Mouse (Mus musculus) forebrain, embryonic 13.5 days (tissue): ENCODE data around the gene Ctu2. TPM values are rescaled to one million over a fixed set of nuclear protein-coding genes. Genes with fewer than 3 reads are reported as not detected.
A peak's percentile ranks its signal among the peaks of the same experiment; 100 is the strongest.

Experiments
- ATAC-seq: fragments of 200-750 bp; cut with Nextera tagmentation; 2 replicates; pipeline ENCODE4 v1.8.0; 2017
- H3K27ac ChIP-seq: fragments of 300-500 bp; sonication (generic); 2 replicates; pipeline ENCODE4 v1.5.1; 2015; ENCODE audit warnings: inconsistent platforms, mild to moderate bottlenecking, moderate library complexity
- H3K27me3 ChIP-seq: fragments of 300-500 bp; sonication (generic); 2 replicates; pipeline ENCODE4 v1.6.1; 2015; ENCODE audit warnings: mild to moderate bottlenecking, inconsistent platforms
- H3K36me3 ChIP-seq: fragments of 300-500 bp; sonication (generic); 2 replicates; pipeline ENCODE4 v1.6.1; 2015; ENCODE audit warnings: mild to moderate bottlenecking, inconsistent platforms; ENCODE audit not compliant: poor library complexity, severe bottlenecking
- H3K4me1 ChIP-seq: fragments of 300-500 bp; sonication (generic); 2 replicates; pipeline ENCODE4 v1.6.1; 2015; ENCODE audit warnings: inconsistent platforms
- H3K4me2 ChIP-seq: fragments of 300-500 bp; sonication (generic); 2 replicates; pipeline ENCODE4 v1.6.1; 2015; ENCODE audit warnings: inconsistent platforms, mild to moderate bottlenecking, moderate library complexity
- H3K4me3 ChIP-seq: fragments of 300-500 bp; sonication (generic); 2 replicates; pipeline ENCODE4 v1.5.1; 2015; ENCODE audit warnings: mild to moderate bottlenecking, inconsistent platforms
- H3K9ac ChIP-seq: fragments of 300-500 bp; sonication (generic); 2 replicates; pipeline ENCODE4 v1.6.1; 2015; ENCODE audit warnings: mild to moderate bottlenecking, inconsistent platforms
- H3K9me3 ChIP-seq: fragments of 300-500 bp; sonication (generic); replicated peaks from 2 replicates; pipeline ENCODE4 v1.6.1; 2016; ENCODE audit warnings: inconsistent platforms
- WGBS: fragments of 180-500 bp; shearing (Covaris S2); methylation state at CpG from one replicate; pipeline ENCODE4 v1.1.7; 2015; 5-methylcytosine and 5-hydroxymethylcytosine counted together
- polyA plus RNA-seq: library from polyadenylated mRNA; unstranded; fragments of >200 nt; fragmentation: Nextera tagmentation; extraction: Ambion mirVana; gene quantifications from 2 replicates; pipeline ENCODE4 v1.2.1, GENCODE M21; 2015

Gene Ctu2
- polyA plus RNA-seq, 1 experiment from 2014 or later = 69.1 TPM

- 82% methylated on average over 6 of the region's 6 CpGs for WGBS
- Histone ChIP-seq H3K27me3 (no peaks in the 10 kb centered on the region), H3K4me3 (no peak overlapping the region), H3K36me3 (peaks cover 68% of the 10 kb centered on the region), H3K4me1 (peaks cover 5% of the 10 kb centered on the region), H3K9ac (no peak overlapping the region), H3K27ac (no peak overlapping the region), H3K4me2 (no peak overlapping the region), H3K9me3 (no peaks in the 10 kb centered on the region)
- ATAC-seq = no peak
Measured at GRCm38 (mm10) chr8:122469407-122469806, 6.5 kb upstream of the Ctu2 start.

- H3K9ac ChIP-seq = no peak overlapping the region
- 81% methylated on average over 10 of the region's 10 CpGs for WGBS
- peaks cover 68% of the 10 kb centered on the region for H3K36me3 ChIP-seq
- peaks cover 10% of the 10 kb centered on the region for H3K4me1 ChIP-seq
- ATAC-seq = no peak
- no peaks in the 10 kb centered on the region for H3K9me3 ChIP-seq
- no peak overlapping the region for H3K27ac ChIP-seq
- no peak overlapping the region for H3K4me3 ChIP-seq
- H3K27me3 ChIP-seq = no peaks in the 10 kb centered on the region
- H3K4me2 ChIP-seq = no peak overlapping the region
Measured at GRCm38 (mm10) chr8:122469965-122470364, 6.0 kb upstream of the Ctu2 start.

- peaks cover 63% of the 10 kb centered on the region for H3K36me3 ChIP-seq
- no peak overlapping the region for H3K4me3 ChIP-seq
- no peaks in the 10 kb centered on the region for H3K9me3 ChIP-seq
- peaks cover 14% of the 10 kb centered on the region for H3K4me1 ChIP-seq
- no peak overlapping the region for H3K9ac ChIP-seq
- no peak for ATAC-seq
- H3K27ac ChIP-seq = no peak overlapping the region
- H3K27me3 ChIP-seq = no peaks in the 10 kb centered on the region
- H3K4me2 ChIP-seq = no peak overlapping the region
- WGBS = 92% methylated on average over 5 of the region's 5 CpGs
Measured at GRCm38 (mm10) chr8:122470691-122471090, 5.3 kb upstream of the Ctu2 start.

- Histone ChIP-seq H3K4me2 (no peak overlapping the region), H3K4me3 (no peak overlapping the region), H3K27ac (no peak overlapping the region), H3K36me3 (peaks cover 47% of the 10 kb centered on the region), H3K4me1 (peaks cover 24% of the 10 kb centered on the region), H3K9ac (no peak overlapping the region), H3K27me3 (no peaks in the 10 kb centered on the region), H3K9me3 (no peaks in the 10 kb centered on the region)
- WGBS = 94% methylated on average over 8 of the region's 8 CpGs
- ATAC-seq = no peak
Measured at GRCm38 (mm10) chr8:122473911-122474421, 2.0 kb upstream of the Ctu2 start.

GRCm38 (mm10) chr8:122474951-122475560, 887 bp upstream of the Ctu2 start:
- H3K27ac ChIP-seq = peak overlapping the region; percentile 70; the same call in 1 of the 2 replicates
- ATAC-seq = 0 out of 2 replicates have a peak, but pooled peaks have one; percentile 9
- H3K36me3 ChIP-seq = peaks cover 52% of the 10 kb centered on the region

GRCm38 (mm10) chr8:122482448-122482847, 6.5 kb downstream of the Ctu2 start:
- H3K27ac ChIP-seq = no peak overlapping the region
- H3K9ac ChIP-seq = no peak overlapping the region
- peaks cover 75% of the 10 kb centered on the region for H3K36me3 ChIP-seq
- WGBS = 95% methylated on average over 8 of the region's 8 CpGs
- no peaks in the 10 kb centered on the region for H3K9me3 ChIP-seq
- H3K4me1 ChIP-seq = no peaks in the 10 kb centered on the region
- ATAC-seq = no peak
- H3K4me2 ChIP-seq = no peak overlapping the region
- H3K4me3 ChIP-seq = no peak overlapping the region
- H3K27me3 ChIP-seq = no peaks in the 10 kb centered on the region

More at GRCm38 (mm10) chr8:122474951-122475560, 887 bp upstream of the Ctu2 start:
- Histone ChIP-seq H3K9ac (peak overlapping the region; percentile 94), H3K4me1 (peaks cover 24% of the 10 kb centered on the region), H3K27me3 (no peaks in the 10 kb centered on the region), H3K4me3 (peak overlapping the region; percentile 99), H3K4me2 (peak overlapping the region; percentile 98), H3K9me3 (no peaks in the 10 kb centered on the region)
- 14% methylated on average over 16 of the region's 16 CpGs for WGBS

GRCm38 (mm10) chr8:122483877-122484276, 7.9 kb downstream of the Ctu2 start:
- H3K27ac ChIP-seq = no peak overlapping the region
- no peak overlapping the region for H3K4me3 ChIP-seq
- H3K4me1 ChIP-seq = no peaks in the 10 kb centered on the region
- peaks cover 61% of the 10 kb centered on the region for H3K36me3 ChIP-seq
- H3K4me2 ChIP-seq = no peak overlapping the region
- no peaks in the 10 kb centered on the region for H3K9me3 ChIP-seq
- 94% methylated on average over 7 of the region's 7 CpGs for WGBS
- H3K9ac ChIP-seq = no peak overlapping the region
- ATAC-seq = no peak
- no peaks in the 10 kb centered on the region for H3K27me3 ChIP-seq

- Histone ChIP-seq H3K4me2 (no peak overlapping the region), H3K27me3 (no peaks in the 10 kb centered on the region), H3K4me3 (no peak overlapping the region), H3K4me1 (no peaks in the 10 kb centered on the region), H3K9ac (no peak overlapping the region), H3K36me3 (peaks cover 51% of the 10 kb centered on the region), H3K27ac (no peak overlapping the region), H3K9me3 (no peaks in the 10 kb centered on the region)
- no peak for ATAC-seq
- WGBS = 93% methylated on average over 12 of the region's 12 CpGs
Measured at GRCm38 (mm10) chr8:122484831-122485230, 8.9 kb downstream of the Ctu2 start.

- Histone ChIP-seq H3K27ac (no peak overlapping the region), H3K27me3 (no peaks in the 10 kb centered on the region), H3K4me3 (no peak overlapping the region), H3K9ac (no peak overlapping the region), H3K9me3 (no peaks in the 10 kb centered on the region), H3K4me2 (no peak overlapping the region), H3K4me1 (no peaks in the 10 kb centered on the region), H3K36me3 (peaks cover 18% of the 10 kb centered on the region)
- 91% methylated on average over 9 of the region's 9 CpGs for WGBS
- no peak for ATAC-seq
Measured at GRCm38 (mm10) chr8:122488387-122488786, 12.4 kb downstream of the Ctu2 start.

GRCm38 (mm10) chr8:122497016-122497734, 21.2 kb downstream of the Ctu2 start:
- no peak for ATAC-seq
- no peak overlapping the region for H3K27ac ChIP-seq
- H3K4me1 ChIP-seq = no peaks in the 10 kb centered on the region
- H3K9ac ChIP-seq = no peak overlapping the region
- no peaks in the 10 kb centered on the region for H3K27me3 ChIP-seq
- no peak overlapping the region for H3K4me2 ChIP-seq
- no peaks in the 10 kb centered on the region for H3K36me3 ChIP-seq
- 90% methylated on average over 11 of the region's 12 CpGs for WGBS
- no peak overlapping the region for H3K4me3 ChIP-seq
- no peaks in the 10 kb centered on the region for H3K9me3 ChIP-seq

- 64% methylated on average over 17 of the region's 17 CpGs for WGBS
- no peak for ATAC-seq
- Histone ChIP-seq H3K27me3 (no peaks in the 10 kb centered on the region), H3K4me2 (no peak overlapping the region), H3K4me1 (no peaks in the 10 kb centered on the region), H3K4me3 (no peak overlapping the region), H3K36me3 (no peaks in the 10 kb centered on the region), H3K27ac (no peak overlapping the region), H3K9ac (no peak overlapping the region), H3K9me3 (no peaks in the 10 kb centered on the region)
Measured at GRCm38 (mm10) chr8:122497912-122498311, 22.0 kb downstream of the Ctu2 start.

- WGBS = 35% methylated on average over 10 of the region's 10 CpGs
- no peak overlapping the region for H3K4me2 ChIP-seq
- H3K9me3 ChIP-seq = no peaks in the 10 kb centered on the region
- H3K9ac ChIP-seq = no peak overlapping the region
- ATAC-seq = peak; percentile 73
- no peaks in the 10 kb centered on the region for H3K36me3 ChIP-seq
- H3K27me3 ChIP-seq = no peaks in the 10 kb centered on the region
- H3K4me3 ChIP-seq = no peak overlapping the region
- no peak overlapping the region for H3K27ac ChIP-seq
- no peaks in the 10 kb centered on the region for H3K4me1 ChIP-seq
Measured at GRCm38 (mm10) chr8:122500856-122501255, 24.9 kb downstream of the Ctu2 start.
